Mouse (Mus musculus) frontal cortex, postnatal 10 days (tissue): ENCODE data around the gene Snx6.

ENCODE experiments used
- DNase-seq, 2 experiments: peaks; one replicate each; pipeline ENCODE4 v3.0.0; 2022; ENCODE audit warnings: low spot score in 2 of 2, mixed read lengths in 1 of 2

Snx6 gene

DNA sequence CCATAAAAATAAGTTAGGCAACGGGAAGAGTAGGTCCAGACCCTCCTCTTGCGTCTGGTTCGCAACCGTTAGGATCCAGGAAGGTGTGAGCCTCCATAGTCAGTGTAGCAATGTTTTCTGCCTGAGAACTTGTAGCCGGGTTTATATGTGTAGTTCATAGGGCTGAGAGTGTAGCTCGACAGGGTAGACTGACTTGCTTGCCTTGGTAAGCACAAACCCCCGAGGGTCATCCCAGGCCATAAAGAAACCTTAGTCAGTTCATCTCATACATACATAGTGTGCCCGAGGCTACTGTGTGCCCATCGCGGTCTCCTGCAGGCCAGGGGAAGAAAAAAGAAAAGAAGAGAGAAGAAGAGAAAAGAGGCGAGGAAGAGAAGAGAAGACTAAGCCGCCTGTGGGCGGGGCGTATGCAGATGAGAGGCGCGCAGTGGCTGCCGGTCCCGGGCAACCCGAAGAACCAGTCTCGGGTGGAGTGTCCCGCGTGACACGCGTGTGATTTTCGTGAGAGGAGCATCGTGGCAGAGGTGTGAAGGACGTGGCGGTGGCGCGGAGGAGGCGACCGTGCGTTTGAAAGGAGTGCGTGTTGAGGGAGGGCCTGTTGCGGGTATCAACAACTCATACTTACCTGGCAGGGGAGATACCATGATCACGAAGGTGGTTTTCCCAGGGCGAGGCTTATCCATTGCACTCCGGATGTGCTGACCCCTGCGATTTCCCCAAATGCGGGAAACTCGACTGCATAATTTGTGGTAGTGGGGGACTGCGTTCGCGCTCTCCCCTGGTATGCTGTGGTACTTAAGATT lies 85.6 kb downstream of the Snx6 start:
- peak in 1 of 2 experiments; percentile 4 for DNase-seq

DNA sequence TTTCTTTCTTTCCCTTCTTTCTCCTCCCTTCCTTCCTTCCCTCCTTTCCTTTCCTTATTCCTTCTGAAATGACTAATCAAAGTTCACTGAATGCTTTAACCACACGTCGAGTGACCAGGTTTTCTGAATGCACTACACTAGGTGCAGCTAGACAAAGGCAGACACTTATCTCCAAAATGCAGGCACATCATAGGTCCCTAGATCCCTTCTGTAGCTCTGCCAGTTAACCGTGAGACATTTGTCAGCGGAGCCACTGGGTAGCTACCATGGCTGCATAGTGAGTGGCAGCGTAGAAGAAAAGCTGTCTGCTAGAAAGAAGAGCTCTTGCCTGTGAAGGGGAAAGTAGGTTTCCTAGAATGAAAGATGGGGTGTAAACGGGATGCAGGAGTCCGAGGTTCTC lies 96.1 kb downstream of the Snx6 start:
- DNase-seq = no peak

DNA sequence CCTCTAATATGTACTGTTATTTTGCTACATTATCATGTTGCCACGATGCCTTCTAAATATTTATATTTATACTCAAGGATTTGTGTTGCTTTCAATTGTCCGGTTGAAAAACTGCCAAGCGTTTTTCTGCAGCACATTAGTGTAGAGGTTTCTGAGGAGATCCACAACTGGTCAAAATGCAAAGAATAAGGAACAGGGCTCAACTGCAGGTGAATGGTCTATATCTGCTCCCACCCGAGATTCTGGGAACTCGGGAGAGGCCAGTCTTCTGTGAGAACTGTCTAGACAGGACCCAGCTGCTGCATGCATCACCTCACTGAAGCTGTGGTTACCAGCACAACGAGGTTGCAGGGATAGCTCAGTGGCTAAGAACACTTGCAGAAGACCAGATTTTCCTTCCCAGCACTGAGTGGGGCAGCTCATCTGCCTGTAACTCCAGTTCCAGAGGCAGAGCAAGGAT lies 97.7 kb downstream of the Snx6 start:
- DNase-seq = no peak

DNA sequence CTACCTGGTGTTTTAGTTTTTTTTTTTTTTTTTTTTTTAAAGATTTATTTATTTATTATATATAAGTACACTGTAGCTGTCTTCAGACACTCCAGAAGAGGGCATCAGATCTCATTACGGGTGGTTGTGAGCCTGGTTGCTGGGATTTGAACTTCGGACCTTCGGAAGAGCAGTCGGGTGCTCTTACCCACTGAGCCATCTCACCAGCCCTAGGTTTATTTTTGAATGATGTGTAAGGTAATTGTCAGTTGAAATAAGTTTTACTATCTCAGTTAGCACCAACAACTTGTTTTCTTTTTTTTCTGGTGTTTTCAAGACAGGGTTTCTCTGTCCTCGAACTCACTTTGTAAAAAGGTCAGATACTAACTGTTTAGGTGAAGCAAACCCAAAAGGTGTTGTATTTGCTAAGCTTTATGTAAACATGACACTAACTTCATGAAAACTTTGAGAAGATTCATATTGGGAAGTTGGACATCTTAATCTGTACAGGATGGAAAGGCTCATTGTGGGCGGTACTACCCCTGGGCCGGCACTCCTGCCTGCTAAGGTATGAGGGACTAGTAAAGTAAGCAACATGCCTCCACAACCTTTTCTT lies 98.4 kb downstream of the Snx6 start:
- peak in 1 of 2 experiments; percentile 48 for DNase-seq
